In the genomic region with DNA sequence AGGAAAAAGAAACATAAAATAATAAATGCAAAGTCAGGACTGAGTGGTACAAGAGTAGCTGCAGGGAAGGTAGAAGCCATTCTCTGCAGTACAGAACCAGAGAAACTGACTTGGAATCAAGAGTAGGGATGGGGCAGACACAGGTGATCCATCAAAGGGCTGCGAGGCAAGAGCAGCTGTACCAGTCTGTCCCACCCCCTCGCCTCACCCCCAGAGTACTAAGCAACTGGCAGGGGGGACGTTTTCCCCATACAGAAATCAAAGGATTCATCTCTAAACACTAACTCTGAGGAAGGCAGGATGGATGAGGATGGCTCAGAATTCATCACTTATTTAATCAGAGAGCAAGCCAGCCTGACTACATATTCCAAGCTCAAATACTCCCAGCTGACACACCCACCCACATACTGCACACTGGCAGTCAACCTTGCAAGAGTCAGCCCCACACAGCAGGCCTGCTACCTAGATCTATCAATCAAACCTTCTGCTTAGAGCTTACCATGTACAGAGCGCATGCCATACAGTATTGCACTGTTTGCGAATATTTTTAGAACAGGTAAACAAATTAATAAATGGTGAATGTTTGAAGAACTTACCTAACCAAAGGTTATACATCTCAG, we compare ENCODE assay signal across 17 mouse cellular contexts.
DNase-seq lines count a peak whose midpoint lies in the region; ATAC-seq and TF ChIP-seq lines count a peak whose summit lies in the region.
"Had no signal": no experiment of that assay in that cellular context is flagged by ENCODE, and none has a peak within 500 bp of the region (broad histone marks: within the 10 kb centered on the region; RNA-seq: fewer than 3 reads in every experiment).

No protein-coding gene starts in this region.

- H3K4me1 ChIP-seq in intestine, embryonic 15.5 days (replicated peaks) = no peaks in the 10 kb centered on the region
- H3K4me1 ChIP-seq in intestine, postnatal 0 days (replicated peaks; ENCODE audit: control insufficient read depth, insufficient read depth, low read length) = no peaks in the 10 kb centered on the region
- H3K4me1 ChIP-seq in neural tube, embryonic 14.5 days (ENCODE audit: control insufficient read depth, insufficient read depth, low read length) = no peaks in the 10 kb centered on the region
- H3K4me1 ChIP-seq in neural tube, embryonic 15.5 days = no peaks in the 10 kb centered on the region
- H3K4me1 ChIP-seq in hindbrain, embryonic 14.5 days (replicated peaks; ENCODE audit: control insufficient read depth, insufficient read depth, low read length) = peaks cover 6% of the 10 kb centered on the region; the same call in 1 of the 2 replicates
- H3K4me1 ChIP-seq: forebrain, embryonic 10.5 days; heart, embryonic 12.5 days; limb, embryonic 13.5 days; midbrain, embryonic 12.5 days had no signal

- ATAC-seq in intestine, embryonic 15.5 days = 0 out of 2 replicates have a peak, but pooled peaks have one; percentile 47
- no peak for ATAC-seq in intestine, postnatal 0 days
- ATAC-seq in neural tube, embryonic 14.5 days (ENCODE audit: low read depth) = peak; percentile 70; the same call in 1 of the 2 replicates
- ATAC-seq in neural tube, embryonic 15.5 days (ENCODE audit: low FRiP score) = no peak
- ATAC-seq in hindbrain, embryonic 14.5 days (ENCODE audit: low FRiP score) = peak; percentile 66; the same call in 1 of the 2 replicates
- ATAC-seq: intestine, embryonic 16.5 days had no signal

- H3K36me3 ChIP-seq in intestine, embryonic 15.5 days = no peaks in the 10 kb centered on the region
- H3K36me3 ChIP-seq in intestine, postnatal 0 days (ENCODE audit: control insufficient read depth, insufficient read depth) = no peaks in the 10 kb centered on the region
- H3K36me3 ChIP-seq in neural tube, embryonic 14.5 days (ENCODE audit: control insufficient read depth, insufficient read depth, low read length) = no peaks in the 10 kb centered on the region
- H3K36me3 ChIP-seq in neural tube, embryonic 15.5 days = no peaks in the 10 kb centered on the region
- no peaks in the 10 kb centered on the region for H3K36me3 ChIP-seq in hindbrain, embryonic 14.5 days (replicated peaks; ENCODE audit: control insufficient read depth, insufficient read depth)
- H3K36me3 ChIP-seq: forebrain, embryonic 10.5 days; heart, embryonic 12.5 days; limb, embryonic 13.5 days; midbrain, embryonic 12.5 days had no signal

- WGBS in intestine, embryonic 15.5 days = 53% methylated on average over 5 of the region's 5 CpGs
- 67% methylated on average over 5 of the region's 5 CpGs for WGBS in intestine, postnatal 0 days
- WGBS in neural tube, embryonic 14.5 days = 67% methylated on average over 5 of the region's 5 CpGs
- WGBS in neural tube, embryonic 15.5 days = 69% methylated on average over 5 of the region's 5 CpGs
- WGBS in hindbrain, embryonic 14.5 days = 68% methylated on average over 5 of the region's 5 CpGs

- H3K9ac ChIP-seq in intestine, embryonic 15.5 days = no peak overlapping the region
- no peak overlapping the region for H3K9ac ChIP-seq in intestine, postnatal 0 days (ENCODE audit: low read depth, low read length)
- H3K9ac ChIP-seq in neural tube, embryonic 14.5 days (replicated peaks; ENCODE audit: low read depth, low read length) = no peak overlapping the region
- H3K9ac ChIP-seq in neural tube, embryonic 15.5 days (replicated peaks) = no peak overlapping the region
- no peak overlapping the region for H3K9ac ChIP-seq in hindbrain, embryonic 14.5 days
- H3K9ac ChIP-seq: heart, embryonic 12.5 days; limb, embryonic 13.5 days; liver, embryonic 14.5 days; midbrain, embryonic 12.5 days had no signal

- no peak overlapping the region for H3K4me2 ChIP-seq in intestine, embryonic 15.5 days (replicated peaks)
- H3K4me2 ChIP-seq in intestine, postnatal 0 days (replicated peaks; ENCODE audit: low read depth) = no peak overlapping the region
- H3K4me2 ChIP-seq in neural tube, embryonic 14.5 days (ENCODE audit: low read depth, low read length) = no peak overlapping the region
- no peak overlapping the region for H3K4me2 ChIP-seq in neural tube, embryonic 15.5 days
- H3K4me2 ChIP-seq in hindbrain, embryonic 14.5 days (replicated peaks) = no peak overlapping the region
- H3K4me2 ChIP-seq: heart, embryonic 12.5 days; limb, embryonic 13.5 days; midbrain, embryonic 12.5 days had no signal

- H3K27me3 ChIP-seq in intestine, embryonic 15.5 days (replicated peaks) = no peaks in the 10 kb centered on the region
- H3K27me3 ChIP-seq in intestine, postnatal 0 days (replicated peaks; ENCODE audit: control insufficient read depth, insufficient read depth, low read length) = no peaks in the 10 kb centered on the region
- H3K27me3 ChIP-seq in neural tube, embryonic 14.5 days (ENCODE audit: control insufficient read depth, insufficient read depth, low read length) = no peaks in the 10 kb centered on the region
- no peaks in the 10 kb centered on the region for H3K27me3 ChIP-seq in neural tube, embryonic 15.5 days (replicated peaks)
- H3K27me3 ChIP-seq in hindbrain, embryonic 14.5 days (ENCODE audit: control insufficient read depth, insufficient read depth, low read length) = no peaks in the 10 kb centered on the region
- H3K27me3 ChIP-seq: heart, embryonic 12.5 days; limb, embryonic 13.5 days; midbrain, embryonic 12.5 days had no signal

- DNase-seq in hindbrain, embryonic 14.5 days (ENCODE audit: low spot score) = no peak
- peak; percentile 74 for DNase-seq in layer of hippocampus, adult 9-11 months
- DNase-seq in cerebellum, postnatal 4 days (ENCODE audit: low spot score in 2 of 2) = no peak
- DNase-seq: adrenal gland, postnatal 36 days; cerebellum, adult 9-11 months; thymus, postnatal 36 days had no signal

- no peak overlapping the region for H3K4me3 ChIP-seq in intestine, embryonic 15.5 days (replicated peaks)
- H3K4me3 ChIP-seq in intestine, postnatal 0 days (ENCODE audit: low read depth, low read length) = no peak overlapping the region
- no peak overlapping the region for H3K4me3 ChIP-seq in neural tube, embryonic 14.5 days (ENCODE audit: low read depth, low read length)
- H3K4me3 ChIP-seq in neural tube, embryonic 15.5 days (replicated peaks) = no peak overlapping the region
- no peak overlapping the region for H3K4me3 ChIP-seq in hindbrain, embryonic 14.5 days (replicated peaks; ENCODE audit: low read length)
- H3K4me3 ChIP-seq: forebrain, embryonic 10.5 days; heart, embryonic 12.5 days; limb, embryonic 13.5 days; midbrain, embryonic 12.5 days had no signal

- TF ChIP-seq CTCF in intestine, postnatal 0 days (IDR thresholded peaks at IDR 0.05; ENCODE audit: low read depth) = no peak

- no peak overlapping the region for H3K27ac ChIP-seq in intestine, embryonic 15.5 days
- no peak overlapping the region for H3K27ac ChIP-seq in intestine, postnatal 0 days (ENCODE audit: low read depth, low read length)
- H3K27ac ChIP-seq in neural tube, embryonic 14.5 days (ENCODE audit: low read depth, low read length) = no peak overlapping the region
- no peak overlapping the region for H3K27ac ChIP-seq in neural tube, embryonic 15.5 days (replicated peaks)
- H3K27ac ChIP-seq in hindbrain, embryonic 14.5 days = no peak overlapping the region; the same call in 1 of the 2 replicates
- H3K27ac ChIP-seq: forebrain, embryonic 10.5 days; kidney, postnatal 0 days; limb, embryonic 13.5 days; liver, embryonic 14.5 days; midbrain, embryonic 12.5 days had no signal

- no peaks in the 10 kb centered on the region for H3K9me3 ChIP-seq in intestine, embryonic 15.5 days
- H3K9me3 ChIP-seq in intestine, postnatal 0 days (ENCODE audit: control insufficient read depth) = no peaks in the 10 kb centered on the region
- no peaks in the 10 kb centered on the region for H3K9me3 ChIP-seq in neural tube, embryonic 14.5 days (ENCODE audit: control insufficient read depth, low read length)
- no peaks in the 10 kb centered on the region for H3K9me3 ChIP-seq in neural tube, embryonic 15.5 days (replicated peaks)
- no peaks in the 10 kb centered on the region for H3K9me3 ChIP-seq in hindbrain, embryonic 14.5 days (ENCODE audit: control insufficient read depth, low read length)
- H3K9me3 ChIP-seq: forebrain, embryonic 10.5 days; heart, embryonic 12.5 days; limb, embryonic 13.5 days; midbrain, embryonic 12.5 days had no signal

Comparison
In these comparisons a context has a peak if more than half of its experiments do, and no peak if none do; other contexts are left out.
1. ATAC-seq: peak in intestine, embryonic 15.5 days (single experiment), neural tube, embryonic 14.5 days (single experiment) and hindbrain, embryonic 14.5 days (single experiment); none in intestine, postnatal 0 days (single experiment) and neural tube, embryonic 15.5 days (single experiment).